Mouse (Mus musculus): ENCODE measurements around the gene Ssh1.

DNA sequence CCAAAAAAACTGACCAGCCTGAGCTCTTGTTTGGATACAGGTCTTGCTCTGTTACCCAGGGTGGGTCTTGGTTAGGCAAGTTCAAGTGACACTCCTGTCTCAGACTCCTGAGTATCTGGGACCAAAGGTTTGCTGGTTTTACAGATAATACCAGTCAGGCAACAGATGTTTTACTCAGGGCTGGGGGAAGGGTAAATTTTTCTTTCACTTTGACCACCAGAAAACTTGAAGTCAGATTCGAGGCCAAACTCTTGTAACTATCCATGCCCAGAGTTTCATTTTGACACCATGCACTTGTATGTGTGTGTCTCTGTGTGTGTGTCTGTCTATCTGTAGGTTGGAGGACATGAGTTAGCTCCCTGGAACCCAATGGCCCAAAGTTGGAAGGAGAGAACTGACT, 13.2 kb downstream of the Ssh1 start:
- no peak for TF ChIP-seq CTCF (IDR thresholded peaks at IDR 0.05; ENCODE audit: borderline replicate concordance, control insufficient read depth, extremely low read depth, insufficient read depth, low read length, poor library complexity)
- TF ChIP-seq POLR2A (IDR thresholded peaks at IDR 0.05; ENCODE audit: control insufficient read depth, extremely low read depth, insufficient read depth, low read length, poor library complexity): no peak

Measured in thymus, adult 2 months (tissue).